In genomic region chr15:102455993-102456392, GRCm38 (mm10) we compare ENCODE assay signal across 1 mouse cellular context.
A peak's percentile ranks its signal among the peaks of the same experiment; 100 is the strongest.
TF ChIP-seq lines count a peak whose summit lies in the region.

No protein-coding gene starts in this region.

TF ChIP-seq in MEL, 35 proteins besides CTCF, POLR2A, EP300 and RAD21:
- TF ChIP-seq MEF2A (IDR thresholded peaks at IDR 0.05; ENCODE audit: extremely low read depth, insufficient replicate concordance, low read depth, low read length, poor library complexity, severe bottlenecking) (no peak), JUND (IDR thresholded peaks at IDR 0.05; ENCODE audit: low read depth, low read length) (no peak), MXI1 (IDR thresholded peaks at IDR 0.05; ENCODE audit: low read depth, low read length) (no peak), ZC3H11A (IDR thresholded peaks at IDR 0.05; ENCODE audit: low read depth, low read length) (peak; percentile 47), USF2 (IDR thresholded peaks at IDR 0.05; ENCODE audit: borderline replicate concordance in 1 of 2, insufficient read depth in 1 of 2, low read depth in 1 of 2, low read length in 2 of 2) (no peak), CHD1 (IDR thresholded peaks at IDR 0.05; ENCODE audit: low read depth, low read length) (no peak), POLR2AphosphoS2 (IDR thresholded peaks at IDR 0.05; ENCODE audit: low read length) (no peak), SMC3 (IDR thresholded peaks at IDR 0.05; ENCODE audit: low read depth, low read length) (peak; percentile 77), SIN3A (IDR thresholded peaks at IDR 0.05; ENCODE audit: low read length) (no peak; the same call in 1 of the 2 replicates), ZNF384 (IDR thresholded peaks at IDR 0.05; ENCODE audit: low read depth, low read length) (0 out of 2 replicates have a peak, but pooled peaks have one; percentile 12), KAT2A (conservative IDR thresholded peaks at IDR 0.05; ENCODE audit: low read depth, low read length) (no peak)
